ENCODE assay signal across 8 mouse cellular contexts in the genomic region with DNA sequence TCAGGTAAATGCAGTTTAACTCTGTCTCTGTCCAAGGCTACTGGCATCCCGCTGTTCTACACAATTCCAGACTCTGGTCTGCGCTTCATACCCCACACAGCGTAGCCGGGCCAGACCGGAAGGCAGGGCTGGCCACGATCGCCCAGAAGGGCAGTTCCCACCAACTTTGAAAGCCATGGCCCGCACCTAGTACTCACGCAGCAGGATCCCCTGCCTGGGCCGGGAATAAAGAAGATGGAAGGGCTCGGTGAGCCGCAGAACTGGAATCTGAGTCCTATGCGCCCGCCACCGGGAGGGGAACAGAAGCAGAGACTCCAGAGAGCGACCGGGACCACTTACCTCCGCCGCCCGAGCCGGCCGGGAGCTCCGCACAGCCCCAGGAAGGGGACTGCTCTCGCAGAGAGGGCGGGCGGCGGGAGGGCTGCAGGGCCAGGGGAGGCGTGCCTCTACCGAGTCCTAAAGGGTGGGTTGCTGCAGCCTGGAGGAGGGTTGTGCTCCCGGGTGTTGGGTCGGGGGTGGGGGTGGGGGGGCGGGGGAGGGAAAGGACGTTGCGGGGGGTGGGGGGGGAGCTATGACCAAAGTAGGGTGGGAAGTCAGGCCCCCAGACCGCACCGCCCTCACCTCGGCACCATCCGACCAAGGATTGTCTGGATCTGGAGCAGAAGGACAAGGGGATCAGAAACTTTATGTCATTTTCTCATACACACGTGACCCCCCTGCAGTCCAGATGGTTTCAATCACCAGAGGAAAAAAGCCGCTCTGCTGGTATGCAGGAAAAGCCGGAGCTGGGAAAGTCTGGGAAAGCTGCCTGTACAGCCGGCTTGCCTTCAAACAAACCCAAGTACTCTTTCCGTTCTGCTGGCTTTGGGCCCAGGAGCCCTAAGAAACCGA. TPM values are rescaled to one million over a fixed set of nuclear protein-coding genes. Genes with fewer than 3 reads are reported as not detected.
DNase-seq lines count a peak whose midpoint lies in the region; ATAC-seq and TF ChIP-seq lines count a peak whose summit lies in the region.

No protein-coding gene starts in this region.

- H3K27me3 ChIP-seq in hindbrain, postnatal 0 days (ENCODE audit: insufficient read depth, low read length) = no peaks in the 10 kb centered on the region

- H3K4me1 ChIP-seq in cortical plate, adult 2 months (ENCODE audit: control insufficient read depth, insufficient read depth, low read length) = no peaks in the 10 kb centered on the region
- H3K4me1 ChIP-seq in hindbrain, postnatal 0 days (ENCODE audit: insufficient read depth, low read length) = peaks cover 3% of the 10 kb centered on the region; the same call in 1 of the 2 replicates

- no peaks in the 10 kb centered on the region for H3K36me3 ChIP-seq in hindbrain, postnatal 0 days (ENCODE audit: insufficient read depth, low read length)

- H3K9me3 ChIP-seq in hindbrain, postnatal 0 days (ENCODE audit: low read length) = no peaks in the 10 kb centered on the region

- H3K4me2 ChIP-seq in hindbrain, postnatal 0 days (ENCODE audit: low read depth, low read length) = peak overlapping the region; percentile 90

- under 1% methylated on average over 34 of the region's 44 CpGs for whole genome bisulfite sequencing in hindbrain, postnatal 0 days

- H3K9ac ChIP-seq in hindbrain, postnatal 0 days (replicated peaks; ENCODE audit: low read length) = peak overlapping the region; percentile 65

- TF ChIP-seq POLR2A in cortical plate, adult 2 months (IDR thresholded peaks at IDR 0.05; ENCODE audit: extremely low read depth, insufficient read depth, low read length) = no peak

- DNase-seq in adrenal gland, adult 2 months = peak; percentile 73
- peak; percentile 75 for DNase-seq in gastrocnemius, postnatal 10 days
- DNase-seq in hindbrain, postnatal 0 days (ENCODE audit: low spot score) = peak; percentile 84
- DNase-seq in left cerebral cortex, adult 18-20 months (ENCODE audit: low spot score in 2 of 2) = peak; percentile 60 to 61
- DNase-seq in lung, postnatal 25 days (ENCODE audit: low spot score) = peak; percentile 79
- peak; percentile 74 for DNase-seq in right cerebral cortex, adult 18-20 months

- 0 out of 2 replicates have a peak overlapping the region, but pooled peaks have one; percentile 51 for H3K27ac ChIP-seq in cortical plate, adult 2 months (ENCODE audit: insufficient read depth, low read length)
- H3K27ac ChIP-seq in hindbrain, postnatal 0 days = peak overlapping the region; percentile 80

- H3K4me3 ChIP-seq in cortical plate, adult 2 months (ENCODE audit: insufficient read depth, low read length) = peak overlapping the region; percentile 48
- peak overlapping the region; percentile 57 for H3K4me3 ChIP-seq in hindbrain, postnatal 0 days (ENCODE audit: low read length)

- peak; percentile 93 for ATAC-seq in hindbrain, postnatal 0 days
- ATAC-seq in activated CD4-positive, CD25-positive, alpha-beta regulatory T cell, adult 4 months = no peak

- TF ChIP-seq CTCF in cortical plate, adult 2 months (IDR thresholded peaks at IDR 0.05; ENCODE audit: extremely low read depth, insufficient read depth, low read length) = no peak
- no peak for TF ChIP-seq CTCF in hindbrain, postnatal 0 days (IDR thresholded peaks at IDR 0.05; ENCODE audit: low read depth)

RNA-seq across cellular contexts. Expression of a gene that starts 31.6 kb away (rescaled TPM):
- total RNA-seq in adrenal gland, adult 2 months (2021) = 10 to 100 TPM; 34.7 to 51.5 TPM
- polyA plus RNA-seq in adrenal gland, adult 2 months (2012; rRNA removed) = 18.9 and 19.2 TPM in 2 replicates
- 18.3 and 19.7 TPM in 2 replicates for polyA plus RNA-seq in cortical plate, adult 2 months (2012; rRNA removed)
- total RNA-seq in gastrocnemius, postnatal 10 days (2021) = 10 to 100 TPM; 22.3 to 32.0 TPM
- total RNA-seq in hindbrain, postnatal 0 days (2014; rRNA removed) = 29.7 and 34.0 TPM in 2 replicates
- 21.0 and 21.2 TPM in 2 replicates for polyA plus RNA-seq in hindbrain, postnatal 0 days (2015; fragmentation: Nextera tagmentation; extraction: Ambion mirVana)
- total RNA-seq in left cerebral cortex, adult 18-20 months (2021) = 10 to 100 TPM; 17.8 to 21.5 TPM
- polyA plus RNA-seq in activated CD4-positive, CD25-positive, alpha-beta regulatory T cell, adult 4 months (2017; shearing (Covaris generic)) = 1 to 10 TPM; 1.3 to 1.7 TPM

RNA-seq across cellular contexts. Expression of a gene that starts 31.7 kb away (rescaled TPM):
- total RNA-seq in adrenal gland, adult 2 months (2021) = 10 to 100 TPM; 22.1 to 26.9 TPM
- polyA plus RNA-seq in adrenal gland, adult 2 months (2012; rRNA removed) = 5.5 and 6.0 TPM in 2 replicates
- 7.0 and 7.4 TPM in 2 replicates for polyA plus RNA-seq in cortical plate, adult 2 months (2012; rRNA removed)
- total RNA-seq in gastrocnemius, postnatal 10 days (2021) = 10 to 100 TPM in 1 of 2 experiments, 1 to 10 TPM in 1; 9.4 to 11.0 TPM
- total RNA-seq in hindbrain, postnatal 0 days (2014; rRNA removed) = 1.5 and 9.9 TPM in 2 replicates
- 15.9 and 16.7 TPM in 2 replicates for polyA plus RNA-seq in hindbrain, postnatal 0 days (2015; fragmentation: Nextera tagmentation; extraction: Ambion mirVana)
- 1 to 10 TPM; 3.6 to 6.0 TPM for total RNA-seq in left cerebral cortex, adult 18-20 months (2021)
- 10 to 100 TPM; 25.5 to 35.6 TPM for polyA plus RNA-seq in activated CD4-positive, CD25-positive, alpha-beta regulatory T cell, adult 4 months (2017; shearing (Covaris generic))

RNA-seq across cellular contexts. Expression of a gene that starts 51.8 kb away (rescaled TPM):
- not detected for total RNA-seq in adrenal gland, adult 2 months (2021)
- polyA plus RNA-seq in adrenal gland, adult 2 months (2012; rRNA removed) = not detected in 2 replicates
- polyA plus RNA-seq in cortical plate, adult 2 months (2012; rRNA removed) = 0.19 and 0.31 TPM in 2 replicates
- total RNA-seq in gastrocnemius, postnatal 10 days (2021) = not detected
- 0.68 TPM in 1 of 2 replicates, not detected in the other for total RNA-seq in hindbrain, postnatal 0 days (2014; rRNA removed)
- polyA plus RNA-seq in hindbrain, postnatal 0 days (2015; fragmentation: Nextera tagmentation; extraction: Ambion mirVana) = 0.63 and 0.67 TPM in 2 replicates
- total RNA-seq in left cerebral cortex, adult 18-20 months (2021) = not detected
- under 1 TPM in 1 of 2 experiments, not detected in 1; 0.26 TPM for polyA plus RNA-seq in activated CD4-positive, CD25-positive, alpha-beta regulatory T cell, adult 4 months (2017; shearing (Covaris generic))

RNA-seq across cellular contexts. Expression of a gene that starts 59.7 kb away (rescaled TPM):
- total RNA-seq in adrenal gland, adult 2 months (2021) = not detected
- polyA plus RNA-seq in adrenal gland, adult 2 months (2012; rRNA removed) = 0.63 and 1.4 TPM in 2 replicates
- 0.17 and 0.38 TPM in 2 replicates for polyA plus RNA-seq in cortical plate, adult 2 months (2012; rRNA removed)
- not detected for total RNA-seq in gastrocnemius, postnatal 10 days (2021)
- not detected in 2 replicates for total RNA-seq in hindbrain, postnatal 0 days (2014; rRNA removed)
- 0.44 TPM in 1 of 2 replicates, not detected in the other for polyA plus RNA-seq in hindbrain, postnatal 0 days (2015; fragmentation: Nextera tagmentation; extraction: Ambion mirVana)
- total RNA-seq in left cerebral cortex, adult 18-20 months (2021) = not detected
- not detected for polyA plus RNA-seq in activated CD4-positive, CD25-positive, alpha-beta regulatory T cell, adult 4 months (2017; shearing (Covaris generic))
